Mouse (Mus musculus) limb, embryonic 14.5 days (tissue): ENCODE results near the gene Sbk2. TPM values are rescaled to one million over a fixed set of nuclear protein-coding genes. Genes with fewer than 3 reads are reported as not detected.

Experiments used
- ATAC-seq: fragments of 200-750 bp; cut with Nextera tagmentation; 2 replicates; pipeline ENCODE4 v1.8.0; 2017; ENCODE audit warnings: low read depth, moderate number of reproducible peaks, moderate TSS enrichment; ENCODE audit not compliant: low FRiP score
- DNase-seq: peaks from one replicate; pipeline ENCODE4 v3.0.0-alpha.2; 2015; ENCODE audit warnings: low spot score
- H3K27ac ChIP-seq: fragments of 300-500 bp; sonication (generic); replicated peaks from 2 replicates; pipeline ENCODE4 v1.5.1; 2014; ENCODE audit warnings: low read depth, mild to moderate bottlenecking, low read length, moderate library complexity, mixed read lengths
- H3K27me3 ChIP-seq: fragments of 300-500 bp; sonication (generic); 2 replicates; pipeline ENCODE4 v1.6.1; 2014; ENCODE audit warnings: low read length, mixed read lengths; ENCODE audit not compliant: control insufficient read depth, insufficient read depth
- H3K36me3 ChIP-seq: fragments of 300-500 bp; sonication (generic); 2 replicates; pipeline ENCODE4 v1.6.1; 2014; ENCODE audit warnings: mild to moderate bottlenecking, low read length, moderate library complexity, mixed read lengths; ENCODE audit not compliant: control insufficient read depth, insufficient read depth
- H3K4me1 ChIP-seq: fragments of 300-500 bp; sonication (generic); 2 replicates; pipeline ENCODE4 v1.6.1; 2014; ENCODE audit warnings: antibody characterized with exemption, low read length, mixed read lengths; ENCODE audit not compliant: control insufficient read depth, insufficient read depth
- H3K4me2 ChIP-seq: fragments of 300-500 bp; sonication (generic); replicated peaks from 2 replicates; pipeline ENCODE4 v1.6.1; 2014; ENCODE audit warnings: low read depth, mild to moderate bottlenecking, low read length, moderate library complexity; ENCODE audit not compliant: severe bottlenecking
- H3K4me3 ChIP-seq: fragments of 300-500 bp; sonication (generic); replicated peaks from 2 replicates; pipeline ENCODE4 v1.5.1; 2014; ENCODE audit warnings: low read length
- H3K9ac ChIP-seq: fragments of 300-500 bp; sonication (generic); 2 replicates; pipeline ENCODE4 v1.6.1; 2014; ENCODE audit warnings: mild to moderate bottlenecking, low read depth, low read length, moderate library complexity; ENCODE audit not compliant: severe bottlenecking
- H3K9me3 ChIP-seq: fragments of 300-500 bp; sonication (generic); 2 replicates; pipeline ENCODE4 v1.6.1; 2016; ENCODE audit warnings: low read length; ENCODE audit not compliant: control insufficient read depth
- POLR2A ChIP-seq: fragments of 200-500 bp; IDR thresholded peaks from 2 replicates; pipeline ENCODE4 v1.8.0; 2012; ENCODE audit warnings: inconsistent platforms, mild to moderate bottlenecking, moderate library complexity, borderline replicate concordance; ENCODE audit not compliant: insufficient read depth, insufficient read length; ENCODE audit errors: extremely low read depth
- WGBS: fragments of 180-500 bp; shearing (Covaris S2); extraction: QIAGEN DNeasy Blood & Tissue Kit; methylation state at CpG from one replicate; pipeline ENCODE4 v1.1.7; 2014; 5-methylcytosine and 5-hydroxymethylcytosine counted together
- polyA plus RNA-seq, 2 experiments: library from polyadenylated mRNA; depleted of rRNA in 1 of 2; stranded (reverse) in 1 of 2; unstranded in 1 of 2; fragments of >200 nt; fragmentation: Nextera tagmentation in 1 of 2; extraction: Ambion mirVana in 1 of 2; gene quantifications; 2 replicates each; pipeline versions ENCODE4 v1.2.1 to v1.2.3; 2012 to 2014

Gene Sbk2
- polyA plus RNA-seq, 2 experiments = 0.37 to 0.45 TPM

GRCm38 (mm10) chr7:4925441-4926381 is 38.5 kb downstream of the Sbk2 start, which contains the start of gene Ssc5d:
TSS of gene Ssc5d (plus strand) at chr7:4925785.
- H3K4me2 ChIP-seq = peak within 1 kb of the TSS; percentile 87
- ATAC-seq = peak; percentile 35

GRCm38 (mm10) chr7:4924891-4925301 is 39.3 kb downstream of the Sbk2 start:
- Histone ChIP-seq H3K4me1 (peaks cover 49% of the 10 kb centered on the region), H3K4me3 (peak overlapping the region; percentile 33; the same call in 1 of the 2 replicates), H3K9ac (peak overlapping the region; percentile 55), H3K27ac (peak overlapping the region; percentile 92), H3K27me3 (no peaks in the 10 kb centered on the region), H3K4me2 (peak overlapping the region; percentile 87; the same call in 1 of the 2 replicates), H3K9me3 (no peaks in the 10 kb centered on the region), H3K36me3 (peaks cover 17% of the 10 kb centered on the region)
- WGBS = 4% methylated on average over 3 of the region's 4 CpGs
- DNase-seq (peak; percentile 84), ATAC-seq (peak; percentile 58)
- TF ChIP-seq POLR2A = no peak

More at GRCm38 (mm10) chr7:4925441-4926381, 38.5 kb downstream of the Sbk2 start, which contains the start of gene Ssc5d:
- peak within 1 kb of the TSS; percentile 55 for H3K9ac ChIP-seq
- no peak for TF ChIP-seq POLR2A
- no peaks in the 10 kb centered on the region for H3K27me3 ChIP-seq
- peaks cover 9% of the 10 kb centered on the region for H3K36me3 ChIP-seq
- peak within 1 kb of the TSS; percentile 33; the same call in 1 of the 2 replicates for H3K4me3 ChIP-seq
- peaks cover 49% of the 10 kb centered on the region for H3K4me1 ChIP-seq
- H3K9me3 ChIP-seq = no peaks in the 10 kb centered on the region
- peak within 1 kb of the TSS; percentile 92 for H3K27ac ChIP-seq
- WGBS = 23% methylated on average over 6 of the region's 6 CpGs
- peak; percentile 64 for DNase-seq

- DNase-seq (peak; percentile 44), ATAC-seq (no peak)
- Histone ChIP-seq H3K9me3 (no peaks in the 10 kb centered on the region), H3K9ac (peak overlapping the region; percentile 55), H3K36me3 (peaks cover 21% of the 10 kb centered on the region), H3K4me2 (peak overlapping the region; percentile 87), H3K27me3 (no peaks in the 10 kb centered on the region), H3K4me3 (peak overlapping the region; percentile 33), H3K27ac (peak overlapping the region; percentile 92), H3K4me1 (peaks cover 49% of the 10 kb centered on the region)
- 0% methylated on average over 4 of the region's 4 CpGs for WGBS
- no peak for TF ChIP-seq POLR2A
Observed at GRCm38 (mm10) chr7:4924483-4924882, 39.7 kb downstream of the Sbk2 start.

GRCm38 (mm10) chr7:4923586-4924364 is 40.4 kb downstream of the Sbk2 start:
- Histone ChIP-seq H3K27ac (peak overlapping the region; percentile 92), H3K9me3 (no peaks in the 10 kb centered on the region), H3K4me2 (peak overlapping the region; percentile 87), H3K4me1 (peaks cover 49% of the 10 kb centered on the region), H3K27me3 (no peaks in the 10 kb centered on the region), H3K36me3 (peaks cover 28% of the 10 kb centered on the region), H3K4me3 (peak overlapping the region; percentile 33), H3K9ac (peak overlapping the region; percentile 55)
- no peak for TF ChIP-seq POLR2A
- 4% methylated on average over 37 of the region's 37 CpGs for WGBS
- DNase-seq (peak; percentile 29), ATAC-seq (no peak)

GRCm38 (mm10) chr7:4922931-4923565 is 41.2 kb downstream of the Sbk2 start:
- Histone ChIP-seq H3K27me3 (no peaks in the 10 kb centered on the region), H3K9ac (peak overlapping the region; percentile 55; the same call in 1 of the 2 replicates), H3K27ac (peak overlapping the region; percentile 92), H3K9me3 (no peaks in the 10 kb centered on the region), H3K4me3 (peak overlapping the region; percentile 33), H3K4me2 (peak overlapping the region; percentile 87), H3K4me1 (peaks cover 49% of the 10 kb centered on the region), H3K36me3 (peaks cover 35% of the 10 kb centered on the region)
- no peak for TF ChIP-seq POLR2A
- 1% methylated on average over 12 of the region's 14 CpGs for WGBS
- peak; percentile 7; the same call in 1 of the 2 replicates for ATAC-seq
- peak; percentile 79 for DNase-seq
